Mouse (Mus musculus) effector memory CD4-positive, alpha-beta T cell, adult 7 months (primary cell): ENCODE measurements around the gene Trmt13. TPM values are rescaled to one million over a fixed set of nuclear protein-coding genes. Genes with fewer than 3 reads are reported as not detected.

ENCODE experiments used
- polyA plus RNA-seq: library from polyadenylated mRNA; unstranded; fragments of 100-300 nt; shearing (Covaris generic); gene quantifications from one replicate; pipeline ENCODE4 v1.2.1, GENCODE M21; 2017

The Trmt13 gene
- polyA plus RNA-seq: 25.5 TPM

GRCm38 (mm10) chr3:116614295-116614892, at the start of gene Trmt13:
Gene Trmt13 (minus strand): TSS chr3:116614587.

GRCm38 (mm10) chr3:116662463-116662863, 48.1 kb upstream of the Trmt13 start, which contains the start of gene Mfsd14a:
Gene Mfsd14a (minus strand): TSS chr3:116662677.

GRCm38 (mm10) chr3:116594728-116595602, 19.4 kb downstream of the Trmt13 start, which contains the start of gene Sass6:
Gene Sass6 (plus strand): TSS chr3:116594982.

GRCm38 (mm10) chr3:116562408-116563094, 51.8 kb downstream of the Trmt13 start, which contains the start of gene Lrrc39:
Gene Lrrc39 (plus strand): TSS chr3:116562973.

Other genes with a start within 250 kb of the Trmt13 start
- 12.9 TPM for gene Cdc14a, start 190.6 kb downstream of the Trmt13 start, polyA plus RNA-seq
- gene Rtca, start 106.4 kb downstream of the Trmt13 start, polyA plus RNA-seq: 21.5 TPM
- 15.3 TPM for gene Dbt, start 101.5 kb downstream of the Trmt13 start, polyA plus RNA-seq
- gene Lrrc39, start 51.6 kb downstream of the Trmt13 start, polyA plus RNA-seq: 0.74 TPM
- 3.7 TPM for gene Sass6, start 19.6 kb downstream of the Trmt13 start, polyA plus RNA-seq
- 135 TPM for gene Mfsd14a, start 48.1 kb upstream of the Trmt13 start, polyA plus RNA-seq
- gene Gm43191, start 66.7 kb upstream of the Trmt13 start, polyA plus RNA-seq: not detected
- gene Slc35a3, start 98.2 kb upstream of the Trmt13 start, polyA plus RNA-seq: 26.5 TPM
- gene Agl, start 193.6 kb upstream of the Trmt13 start, polyA plus RNA-seq: 5.3 TPM
- 24.5 TPM for gene Frrs1, start 244.9 kb upstream of the Trmt13 start, polyA plus RNA-seq